In genomic region chr13:4150518-4150917, GRCm38 (mm10) we compare ENCODE assay signal across 13 mouse cellular contexts. TPM values are rescaled to one million over a fixed set of nuclear protein-coding genes. Genes with fewer than 3 reads are reported as not detected.
A peak's percentile ranks its signal among the peaks of the same experiment; 100 is the strongest.
DNase-seq lines count a peak whose midpoint lies in the region; ATAC-seq lines count a peak whose summit lies in the region.
"Had no signal": no experiment of that assay in that cellular context is flagged by ENCODE, and none has a peak within 500 bp of the region (broad histone marks: within the 10 kb centered on the region; RNA-seq: fewer than 3 reads in every experiment).

Gene Akr1c18, minus strand, starts transcription at chr13:4150654.

- no peaks in the 10 kb centered on the region for H3K9me3 ChIP-seq in hindbrain, embryonic 11.5 days (ENCODE audit: control insufficient read depth, low read length)
- no peaks in the 10 kb centered on the region for H3K9me3 ChIP-seq in midbrain, embryonic 10.5 days (replicated peaks)
- no peaks in the 10 kb centered on the region for H3K9me3 ChIP-seq in forebrain, embryonic 15.5 days
- H3K9me3 ChIP-seq: embryonic facial prominence, embryonic 12.5 days; neural tube, embryonic 13.5 days had no signal

- no peak within 1 kb of the TSS for H3K4me3 ChIP-seq in hindbrain, embryonic 11.5 days (ENCODE audit: low read depth, low read length)
- H3K4me3 ChIP-seq in midbrain, embryonic 10.5 days = no peak within 1 kb of the TSS
- no peak within 1 kb of the TSS for H3K4me3 ChIP-seq in forebrain, embryonic 15.5 days
- H3K4me3 ChIP-seq: embryonic facial prominence, embryonic 12.5 days; neural tube, embryonic 13.5 days had no signal

- H3K4me1 ChIP-seq in hindbrain, embryonic 11.5 days (replicated peaks; ENCODE audit: control insufficient read depth, insufficient read depth, low read length) = no peaks in the 10 kb centered on the region
- peaks cover 3% of the 10 kb centered on the region; the same call in 1 of the 2 replicates for H3K4me1 ChIP-seq in midbrain, embryonic 10.5 days
- H3K4me1 ChIP-seq in forebrain, embryonic 15.5 days = no peaks in the 10 kb centered on the region
- H3K4me1 ChIP-seq: embryonic facial prominence, embryonic 12.5 days; neural tube, embryonic 13.5 days had no signal

- H3K27ac ChIP-seq in hindbrain, embryonic 11.5 days (ENCODE audit: low read depth, low read length) = no peak within 1 kb of the TSS
- H3K27ac ChIP-seq in midbrain, embryonic 10.5 days (replicated peaks) = no peak within 1 kb of the TSS
- H3K27ac ChIP-seq in forebrain, embryonic 15.5 days (replicated peaks) = no peak within 1 kb of the TSS
- H3K27ac ChIP-seq: embryonic facial prominence, embryonic 12.5 days; neural tube, embryonic 13.5 days had no signal

- WGBS in hindbrain, embryonic 11.5 days = 75% methylated on average over 5 of the region's 5 CpGs
- 83% methylated on average over 5 of the region's 5 CpGs for WGBS in midbrain, embryonic 10.5 days
- WGBS in forebrain, embryonic 15.5 days = 64% methylated on average over 5 of the region's 5 CpGs

- H3K4me2 ChIP-seq in hindbrain, embryonic 11.5 days (replicated peaks; ENCODE audit: low read depth, low read length) = no peak within 1 kb of the TSS
- no peak within 1 kb of the TSS for H3K4me2 ChIP-seq in forebrain, embryonic 15.5 days (replicated peaks)
- H3K4me2 ChIP-seq: embryonic facial prominence, embryonic 12.5 days; neural tube, embryonic 13.5 days had no signal

- ATAC-seq in hindbrain, embryonic 11.5 days (ENCODE audit: low FRiP score) = no peak
- ATAC-seq in forebrain, embryonic 15.5 days (replicated peaks) = no peak

- no peaks in the 10 kb centered on the region for H3K36me3 ChIP-seq in hindbrain, embryonic 11.5 days (ENCODE audit: control insufficient read depth, insufficient read depth, low read length)
- no peaks in the 10 kb centered on the region for H3K36me3 ChIP-seq in midbrain, embryonic 10.5 days
- no peaks in the 10 kb centered on the region for H3K36me3 ChIP-seq in forebrain, embryonic 15.5 days
- H3K36me3 ChIP-seq: embryonic facial prominence, embryonic 12.5 days; neural tube, embryonic 13.5 days had no signal

- H3K9ac ChIP-seq in hindbrain, embryonic 11.5 days (ENCODE audit: low read depth, low read length) = no peak within 1 kb of the TSS
- no peak within 1 kb of the TSS for H3K9ac ChIP-seq in forebrain, embryonic 15.5 days (replicated peaks)
- H3K9ac ChIP-seq: embryonic facial prominence, embryonic 12.5 days; neural tube, embryonic 13.5 days had no signal

- H3K27me3 ChIP-seq in hindbrain, embryonic 11.5 days (ENCODE audit: control insufficient read depth, insufficient read depth, low read length) = no peaks in the 10 kb centered on the region
- H3K27me3 ChIP-seq in midbrain, embryonic 10.5 days (ENCODE audit: low read depth, poor library complexity, severe bottlenecking) = no peaks in the 10 kb centered on the region
- no peaks in the 10 kb centered on the region for H3K27me3 ChIP-seq in forebrain, embryonic 15.5 days
- H3K27me3 ChIP-seq: embryonic facial prominence, embryonic 12.5 days; neural tube, embryonic 13.5 days had no signal

- peak; percentile 43 for DNase-seq in heart, adult 11 months
- no peak for DNase-seq in heart, adult 9 months (ENCODE audit: low spot score in 2 of 2)
- DNase-seq in Muller cell, postnatal 12 days (ENCODE audit: inconsistent ontology term) = peak; percentile 92
- DNase-seq in frontal cortex, postnatal 10 days (ENCODE audit: low spot score in 2 of 2) = peak; percentile 10 to 23
- DNase-seq in left cerebral cortex, adult 9 months (ENCODE audit: low spot score in 2 of 2) = peak; percentile 51 to 75
- no peak for DNase-seq in hindbrain, embryonic 11.5 days (ENCODE audit: low spot score)
- no peak for DNase-seq in midbrain, embryonic 10.5 days (ENCODE audit: low spot score)
- DNase-seq: B cell, adult 2 months; gastrocnemius, postnatal 25 days had no signal

RNA-seq across cellular contexts. Expression of gene Akr1c18, which starts in this region (rescaled TPM):
- not detected in 2 replicates for polyA plus RNA-seq in hindbrain, embryonic 11.5 days (2014; fragmentation: Nextera tagmentation; extraction: Ambion mirVana)
- polyA plus RNA-seq in midbrain, embryonic 10.5 days (2016; fragmentation: Nextera tagmentation; extraction: Ambion mirVana) = not detected in 2 replicates
- not detected in 2 replicates for polyA plus RNA-seq in forebrain, embryonic 15.5 days (2015; fragmentation: Nextera tagmentation; extraction: Ambion mirVana)
- polyA plus RNA-seq: embryonic facial prominence, embryonic 12.5 days; limb, embryonic 11.5 days; neural tube, embryonic 13.5 days had no signal

Comparison
In these comparisons a context has a peak if more than half of its experiments do, and no peak if none do; other contexts are left out.
1. DNase-seq: peak in heart, adult 11 months (single experiment), Muller cell, postnatal 12 days (single experiment), frontal cortex, postnatal 10 days (2 of 2) and left cerebral cortex, adult 9 months (2 of 2); none in heart, adult 9 months (0 of 2), hindbrain, embryonic 11.5 days (single experiment) and midbrain, embryonic 10.5 days (single experiment).